Mouse (Mus musculus) left cerebral cortex, postnatal 25 days (tissue): ENCODE data around the gene Ppil6. TPM values are rescaled to one million over a fixed set of nuclear protein-coding genes. Genes with fewer than 3 reads are reported as not detected.

Experiments
- DNase-seq, 2 experiments: peaks; one replicate each; pipeline ENCODE4 v3.0.0; 2022; ENCODE audit warnings: low spot score in 2 of 2, mixed read lengths in 1 of 2
- intact Hi-C: fragments of 180-260 bp; cut with DNase I; formaldehyde crosslinking; loops from one replicate; pipeline ENCODE4 v1.15.1; 2025
- total RNA-seq, 2 experiments: library from RNA; stranded (reverse); gene quantifications; 2 replicates each; pipeline ENCODE4 v1.2.3; 2021

Ppil6 gene
- 1 to 10 TPM; 7.4 to 9.5 TPM for total RNA-seq

GRCm38 (mm10) chr10:41489708-41490517 lies at the start of gene Ppil6, which contains the start of gene Smpd2:
Gene Ppil6, plus strand, starts transcription at chr10:41490439.
Gene Smpd2, minus strand, starts transcription at chr10:41490369.
- intact Hi-C loops: no loop called here
- DNase-seq: peak; percentile 93 to 96

GRCm38 (mm10) chr10:41448216-41448615 lies 42.0 kb upstream of the Ppil6 start:
- no peak for DNase-seq
- intact Hi-C loops: no loop called here

DNA sequence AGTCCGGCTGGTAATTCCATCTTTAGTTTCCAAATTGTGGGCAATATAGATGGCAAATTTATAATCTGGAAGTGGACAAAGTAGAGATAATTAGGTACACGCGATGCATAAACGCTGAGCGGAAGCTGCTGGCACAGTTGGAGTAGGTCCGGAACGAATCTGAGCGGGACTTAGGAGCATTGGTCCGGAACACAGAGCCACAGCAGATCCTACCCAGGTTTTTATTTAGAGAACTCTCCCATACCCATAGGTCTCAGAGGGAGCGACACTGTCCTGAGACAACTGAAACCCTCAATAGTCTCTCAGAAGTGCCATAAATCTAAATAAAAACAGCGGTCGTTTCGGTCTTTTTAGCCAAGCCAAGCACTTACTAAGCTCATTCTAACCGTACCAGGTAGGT lies 40.6 kb upstream of the Ppil6 start:
- intact Hi-C loops: loop anchor here (10.0 kb wide), 1 partner anchor 55 kb away; no protein-coding TSS in a partner anchor

DNA sequence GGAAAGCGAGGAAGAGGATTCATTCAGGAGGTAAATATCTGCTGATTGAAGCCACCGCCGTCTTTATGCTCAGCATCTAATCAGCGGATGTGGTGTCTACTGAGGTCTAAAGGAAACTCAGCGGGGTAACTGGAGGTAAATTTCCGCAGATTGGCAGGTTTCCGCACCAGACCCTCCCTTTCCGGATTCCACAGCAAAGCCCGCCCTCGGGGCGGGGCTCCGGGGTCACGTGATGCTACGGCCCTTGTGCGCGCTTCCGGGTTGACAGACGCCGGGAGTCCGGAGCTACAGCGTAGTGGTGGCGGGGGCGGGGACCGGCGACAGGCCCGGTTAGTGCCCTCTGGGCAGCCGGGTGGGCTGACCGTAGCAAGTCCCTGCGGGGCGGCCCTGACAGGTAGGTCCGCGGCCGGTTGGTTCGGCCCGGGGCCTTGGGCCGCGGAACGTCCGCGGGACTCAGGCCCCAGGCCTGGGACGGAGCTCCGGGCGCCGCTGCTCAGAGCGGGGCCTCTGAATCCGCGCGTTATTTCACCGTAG lies 40.0 kb upstream of the Ppil6 start, which contains the start of gene Zbtb24:
Gene Zbtb24, plus strand, starts transcription at position 247 of the 534 bp plus-strand sequence.
- intact Hi-C loops: loop anchor here (10.0 kb wide), 1 partner anchor 55 kb away; no protein-coding TSS in a partner anchor
- peak; percentile 93 to 96 for DNase-seq

More for the DNA sequence above, 40.6 kb upstream of the Ppil6 start:
- DNase-seq: no peak

DNA sequence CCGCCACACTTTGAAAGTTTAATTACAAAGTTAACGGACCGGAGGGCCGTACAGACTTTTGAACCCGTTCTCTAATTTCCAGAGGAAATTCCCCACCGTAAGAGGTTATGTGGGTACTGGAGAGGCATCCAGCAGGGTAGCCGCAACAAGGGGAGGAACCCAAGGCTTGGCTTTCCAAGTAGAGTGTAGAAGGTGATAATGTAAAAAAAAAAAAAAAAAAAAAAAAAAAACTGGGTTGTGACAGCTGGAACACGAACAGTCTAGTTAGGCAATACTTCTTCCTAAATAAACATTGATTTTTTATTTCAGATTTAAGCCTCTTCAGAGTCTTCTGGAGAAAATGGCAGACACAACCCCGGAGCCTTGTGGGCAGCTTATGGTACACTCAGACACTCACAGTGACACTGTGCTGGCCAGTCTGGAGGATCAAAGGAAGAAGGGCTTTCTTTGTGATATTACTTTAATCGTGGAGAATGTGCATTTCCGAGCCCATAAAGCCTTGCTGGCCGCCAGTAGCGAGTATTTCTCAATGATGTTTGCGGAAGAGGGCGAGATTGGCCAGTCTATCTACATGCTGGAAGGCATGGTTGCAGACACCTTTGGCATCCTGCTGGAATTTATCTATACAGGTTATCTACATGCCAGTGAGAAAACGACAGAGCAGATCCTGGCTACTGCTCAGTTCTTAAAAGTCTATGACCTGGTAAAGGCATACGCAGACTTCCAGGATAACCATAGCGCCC lies 39.3 kb upstream of the Ppil6 start:
- intact Hi-C loops: loop anchor here (10.0 kb wide), 1 partner anchor 54 kb away; no protein-coding TSS in a partner anchor
- no peak for DNase-seq

DNA sequence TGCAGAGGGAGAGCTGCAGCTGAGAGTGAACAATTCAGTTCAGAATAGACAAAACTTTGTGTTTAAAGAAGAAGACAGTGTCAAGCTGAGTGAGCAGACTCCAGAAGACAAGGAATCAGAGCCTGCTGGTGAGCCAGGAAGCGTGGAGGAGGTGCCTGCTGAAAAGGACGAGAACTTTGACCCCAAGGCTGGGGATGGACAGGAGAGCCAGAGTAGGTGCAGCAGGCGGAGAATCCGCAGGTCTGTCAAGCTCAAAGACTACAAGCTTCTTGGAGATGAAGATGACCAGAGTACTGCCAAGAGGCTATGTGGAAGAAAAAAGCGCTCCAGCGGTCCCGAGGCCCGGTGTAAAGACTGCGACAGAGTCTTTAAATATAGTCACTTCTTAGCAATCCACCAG lies 38.6 kb upstream of the Ppil6 start:
- no peak for DNase-seq
- intact Hi-C loops: loop anchor here (10.0 kb wide), 1 partner anchor 53 kb away; no protein-coding TSS in a partner anchor

GRCm38 (mm10) chr10:41452791-41453190 lies 37.4 kb upstream of the Ppil6 start:
- intact Hi-C loops: loop anchor here (10.0 kb wide), 1 partner anchor 52 kb away; no protein-coding TSS in a partner anchor
- no peak for DNase-seq

- DNase-seq: no peak
- intact Hi-C loops: loop anchor here (10.0 kb wide), 1 partner anchor 45 kb away; no protein-coding TSS in a partner anchor
Measured at GRCm38 (mm10) chr10:41459990-41460389, 30.2 kb upstream of the Ppil6 start.

GRCm38 (mm10) chr10:41460501-41460900 lies 29.7 kb upstream of the Ppil6 start:
- intact Hi-C loops: no loop called here
- no peak for DNase-seq

DNA sequence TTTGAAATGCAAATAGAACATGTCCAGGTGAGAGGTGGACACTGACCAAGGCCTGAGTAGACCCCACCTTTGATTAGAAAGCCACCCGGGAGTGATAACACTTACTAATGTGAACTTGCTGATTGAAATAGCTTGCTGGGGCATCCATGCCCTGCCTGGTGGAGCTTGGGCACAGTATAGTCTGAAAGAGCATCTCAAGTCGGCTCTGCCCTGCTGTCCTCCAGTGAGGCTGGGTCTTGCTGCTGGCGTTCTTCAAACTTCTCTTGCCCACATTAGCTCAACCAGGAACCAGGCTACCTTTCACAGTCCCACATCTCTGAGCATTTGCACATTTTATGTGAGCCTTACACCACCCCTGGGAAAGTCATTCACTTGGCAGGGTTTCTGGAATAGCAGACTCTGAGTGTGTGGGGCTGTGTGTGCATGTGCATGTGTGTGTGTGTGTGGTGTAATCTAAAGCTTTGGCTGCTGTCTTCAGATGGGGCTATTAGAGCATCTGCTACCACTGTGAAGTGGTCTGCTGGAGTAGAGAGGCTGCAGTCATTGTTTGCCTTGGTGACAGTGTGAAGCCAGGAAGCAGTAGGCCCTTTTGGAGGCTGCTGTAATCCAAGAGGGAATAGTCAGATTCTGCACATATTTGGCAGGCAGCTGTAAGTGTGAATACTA lies 29.0 kb upstream of the Ppil6 start:
- peak in 1 of 2 experiments; percentile 66 for DNase-seq
- intact Hi-C loops: no loop called here

DNA sequence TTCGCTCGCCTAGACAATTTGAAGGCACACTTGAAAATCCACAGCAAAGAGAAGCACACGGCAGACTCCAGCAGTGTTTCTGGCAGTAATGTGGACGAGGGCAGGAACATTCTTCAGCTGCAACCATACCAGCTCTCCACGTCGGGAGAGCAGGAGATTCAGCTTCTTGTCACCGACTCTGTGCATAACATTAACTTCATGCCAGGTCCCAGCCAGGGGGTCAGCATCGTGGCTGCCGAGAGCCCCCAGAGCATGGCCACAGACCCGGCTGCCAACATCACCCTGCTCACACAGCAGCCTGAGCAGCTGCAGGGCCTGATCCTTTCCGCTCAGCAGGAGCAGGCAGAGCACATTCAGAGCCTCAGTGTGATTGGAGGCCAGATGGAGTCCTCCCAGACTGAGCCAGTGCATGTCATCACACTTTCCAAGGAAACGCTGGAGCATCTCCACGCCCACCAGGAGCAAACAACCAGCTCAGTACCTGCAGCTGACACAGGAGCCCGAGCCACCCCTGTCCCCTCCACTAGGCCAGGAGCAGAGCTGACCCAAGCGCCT lies 25.8 kb upstream of the Ppil6 start:
- intact Hi-C loops: no loop called here
- DNase-seq: no peak

GRCm38 (mm10) chr10:41467325-41467724 lies 22.9 kb upstream of the Ppil6 start:
- DNase-seq: no peak
- intact Hi-C loops: no loop called here

DNA sequence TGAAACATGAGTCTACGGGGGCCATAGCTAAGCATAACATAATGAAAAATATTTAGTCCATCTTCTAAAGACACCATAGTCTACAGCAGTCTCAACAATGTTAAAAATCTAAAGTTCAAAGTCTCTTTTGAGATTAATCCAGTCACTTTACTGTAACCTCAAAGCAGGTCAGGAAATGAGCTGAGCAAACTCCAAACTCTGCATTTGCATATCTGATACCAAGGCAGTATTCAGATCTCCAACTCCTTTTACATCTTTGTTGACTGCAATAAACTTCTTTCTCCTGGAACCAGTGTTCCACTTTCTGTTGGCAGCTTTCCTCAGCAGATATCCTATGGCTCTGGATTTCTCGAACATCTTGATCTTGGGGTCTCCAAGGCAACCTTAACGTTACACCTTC lies 19.5 kb upstream of the Ppil6 start:
- intact Hi-C loops: no loop called here
- no peak for DNase-seq

DNA sequence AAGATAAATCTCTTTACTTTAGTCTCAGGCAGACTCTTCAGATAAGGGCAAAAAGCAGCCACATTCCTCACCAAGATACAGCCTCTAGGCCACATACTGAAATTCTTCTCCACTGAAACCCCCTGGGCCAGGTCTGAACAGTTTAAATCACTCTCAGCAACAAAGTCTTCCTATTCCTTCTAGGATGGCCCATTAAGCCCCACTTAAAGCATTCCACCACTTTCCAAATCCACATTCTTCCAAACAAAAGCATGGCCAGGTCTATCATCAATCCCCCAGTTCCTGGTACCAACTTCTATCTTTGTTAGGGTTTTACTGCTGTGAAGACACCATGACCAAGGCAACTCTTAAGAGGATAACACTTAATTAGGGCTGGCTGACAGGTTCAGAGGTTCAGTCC lies 17.7 kb upstream of the Ppil6 start:
- intact Hi-C loops: no loop called here
- DNase-seq: no peak

DNA sequence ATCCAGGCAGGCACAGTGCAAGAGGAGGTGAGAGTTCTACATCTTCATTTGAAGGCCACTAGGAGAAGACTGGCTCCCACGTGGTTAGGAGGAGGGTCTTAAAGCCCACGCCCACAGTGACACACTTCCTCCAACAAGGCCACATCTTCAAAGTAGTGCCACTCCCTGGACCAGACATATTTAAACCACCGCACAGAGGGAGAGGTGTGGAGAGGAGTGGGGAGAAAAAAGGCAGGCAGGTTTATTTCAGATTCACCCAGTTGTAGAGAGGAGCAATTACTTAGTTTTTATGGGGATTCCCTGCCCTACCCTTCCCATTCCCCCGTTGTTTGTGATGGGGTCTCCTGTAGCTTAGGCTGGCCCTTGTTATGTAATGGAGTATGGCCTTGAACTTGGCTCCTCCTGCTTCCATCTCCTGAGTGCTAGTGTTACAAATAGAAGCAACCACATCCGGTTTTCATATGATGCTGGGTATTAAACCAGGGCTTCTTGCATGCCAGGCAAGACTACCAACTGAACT lies 17.2 kb upstream of the Ppil6 start:
- DNase-seq: no peak
- intact Hi-C loops: no loop called here

GRCm38 (mm10) chr10:41473782-41474468 lies 16.3 kb upstream of the Ppil6 start:
- no peak for DNase-seq
- intact Hi-C loops: no loop called here

DNA sequence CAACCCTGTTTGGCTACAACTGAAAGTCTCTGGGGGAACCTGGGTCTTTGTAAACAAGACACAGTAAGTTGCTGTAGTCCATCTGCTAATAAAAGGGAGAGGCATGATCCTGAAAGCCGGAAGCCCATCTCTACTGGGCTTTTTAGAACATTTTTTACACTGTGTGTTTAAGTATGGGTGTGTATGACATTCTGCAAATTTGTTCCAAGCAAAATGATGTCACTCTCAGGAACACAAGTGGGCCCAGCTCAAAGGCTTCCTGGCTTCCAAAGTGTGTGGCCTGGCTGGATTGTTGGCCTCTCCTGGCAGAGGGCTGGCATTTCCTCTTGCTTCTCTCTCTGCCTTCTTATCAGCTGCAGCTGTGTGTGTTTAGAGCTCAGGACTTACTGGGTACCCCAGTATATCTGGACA lies 15.3 kb upstream of the Ppil6 start:
- intact Hi-C loops: no loop called here
- DNase-seq: no peak

DNA sequence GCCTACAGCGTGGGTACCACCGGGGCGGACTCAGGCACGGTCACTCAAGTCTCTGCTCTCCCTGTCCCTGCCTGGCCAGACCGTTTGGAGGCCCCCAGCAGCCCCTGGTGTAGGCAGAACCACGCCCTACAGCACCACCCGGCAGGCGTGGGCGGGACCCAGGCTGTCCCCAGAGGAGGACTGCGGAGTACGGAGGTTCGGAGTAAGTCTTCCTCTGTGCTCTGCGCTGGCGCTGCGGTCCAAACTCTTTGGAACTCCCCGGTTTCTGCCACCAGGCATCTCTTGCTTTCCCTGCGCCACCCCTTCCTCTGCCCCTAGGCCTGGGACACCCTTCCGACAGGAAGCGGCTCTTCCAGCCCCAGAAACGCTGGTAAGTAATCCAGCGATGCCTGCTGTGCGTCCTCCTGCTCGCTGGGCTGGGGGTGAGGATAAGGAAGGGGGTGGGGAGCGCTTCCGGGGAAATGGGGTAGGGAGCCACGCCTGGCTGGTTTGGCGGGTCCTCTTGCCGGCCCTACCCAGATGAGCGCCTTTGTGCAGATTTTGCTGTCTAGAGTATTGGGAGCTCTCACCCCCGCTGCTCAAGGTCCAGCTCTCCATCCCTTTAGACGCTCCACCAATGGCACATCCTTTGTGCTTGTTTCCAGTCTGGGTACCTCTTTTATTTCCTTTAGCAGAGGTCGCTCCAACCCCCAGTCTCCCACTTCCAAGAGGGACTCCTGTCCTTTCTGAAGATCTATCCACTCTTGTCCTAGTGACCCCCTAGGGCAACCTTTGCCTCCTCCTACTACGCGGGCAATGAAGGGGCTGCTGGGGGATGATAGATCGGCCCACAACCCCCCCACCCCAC lies 13.8 kb upstream of the Ppil6 start, which contains the start of gene Mical1:
Gene Mical1, plus strand, starts transcription at position 144 of the 847 bp plus-strand sequence.
- peak; percentile 26 to 54 for DNase-seq
- intact Hi-C loops: no loop called here
